Mouse (Mus musculus): Measurements from ENCODE around the gene Cyp2d11. TPM values are rescaled to one million over a fixed set of nuclear protein-coding genes. Genes with fewer than 3 reads are reported as not detected.

Cyp2d11 gene
- not detected for total RNA-seq (2023)

DNA sequence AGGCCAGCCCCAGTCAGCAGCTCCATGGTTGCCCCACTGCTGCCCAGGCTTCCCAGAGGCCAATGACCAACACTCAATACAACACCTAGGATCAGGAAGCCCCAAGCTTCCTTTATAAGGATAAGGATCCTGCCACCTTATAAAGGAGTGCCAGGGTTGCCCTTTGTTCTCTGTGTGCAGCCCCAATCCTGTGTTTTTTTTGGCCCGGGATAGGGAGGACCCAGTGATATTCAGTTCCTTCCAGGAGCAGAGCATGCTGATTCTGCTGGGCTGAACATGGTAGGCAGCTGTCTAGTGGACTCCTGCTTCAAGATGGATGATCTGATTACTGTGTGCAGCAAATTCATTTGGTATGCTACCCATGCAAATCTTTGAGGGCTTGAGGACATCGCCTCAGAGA lies at the start of gene Cyp2d11:
Gene Cyp2d11, minus strand, starts transcription at position 101 of the 400 bp plus-strand sequence.

DNA sequence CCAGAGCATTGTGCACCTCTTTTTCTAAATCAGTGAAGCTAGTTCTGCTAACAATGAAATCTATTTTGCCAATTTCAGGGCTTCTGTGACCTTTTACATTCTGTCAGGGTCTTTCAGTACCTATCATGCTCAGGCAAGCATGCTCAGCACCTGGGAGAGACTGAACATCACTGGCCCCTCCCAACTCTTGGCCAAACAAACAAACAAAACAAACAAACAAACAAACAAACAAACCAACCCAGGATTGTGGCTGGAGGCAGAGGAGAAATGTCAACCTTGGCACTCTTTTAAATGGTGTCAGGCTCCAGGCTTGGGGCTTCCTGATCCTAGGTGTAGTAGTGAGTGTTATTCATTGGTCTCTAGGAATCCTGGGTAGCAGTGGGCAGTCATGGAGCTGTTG lies 39.3 kb upstream of the Cyp2d11 start, which contains the start of gene Cyp2d9:
Gene Cyp2d9, plus strand, starts transcription at position 301 of the 400 bp plus-strand sequence.

GRCm38 (mm10) chr15:82406981-82407380 lies 13.2 kb upstream of the Cyp2d11 start, which contains the start of gene Cyp2d10:
Gene Cyp2d10, minus strand, starts transcription at chr15:82407195.

GRCm38 (mm10) chr15:82379871-82380713 lies 13.7 kb downstream of the Cyp2d11 start, which contains the start of gene Cyp2d22:
Gene Cyp2d22, minus strand, starts transcription at chr15:82380260.

GRCm38 (mm10) chr15:82354126-82354945 lies 39.5 kb downstream of the Cyp2d11 start, which contains the start of gene Ndufa6:
Gene Ndufa6, minus strand, starts transcription at chr15:82354322.

Other genes with a start within 250 kb of the Cyp2d11 start
- gene Srebf2, start 246.8 kb downstream of the Cyp2d11 start, total RNA-seq (2023): 10 to 100 TPM; 56.0 to 67.1 TPM
- gene Shisa8, start 181.2 kb downstream of the Cyp2d11 start, total RNA-seq (2023): under 1 TPM in 1 of 2 experiments, not detected in 1; 0.31 TPM
- 1 to 10 TPM; 1.2 to 2.0 TPM for gene Tnfrsf13c, start 169.7 kb downstream of the Cyp2d11 start, total RNA-seq (2023)
- 10 to 100 TPM; 11.3 to 21.3 TPM for gene Cenpm, start 149.3 kb downstream of the Cyp2d11 start, total RNA-seq (2023)
- gene 1500009C09Rik, start 141.6 kb downstream of the Cyp2d11 start, total RNA-seq (2023): not detected
- not detected for gene Sept3, start 119.1 kb downstream of the Cyp2d11 start, total RNA-seq (2023)
- gene Wbp2nl, start 95.1 kb downstream of the Cyp2d11 start, total RNA-seq (2023): under 1 TPM in 1 of 2 experiments, not detected in 1; 0.39 TPM
- gene Naga, start 55.1 kb downstream of the Cyp2d11 start, total RNA-seq (2023): 100 to 1,000 TPM in 1 of 2 experiments, 10 to 100 TPM in 1; 87.3 to 111 TPM
- gene Pheta2, start 55.1 kb downstream of the Cyp2d11 start, total RNA-seq (2023): 1 to 10 TPM; 2.8 to 4.0 TPM
- gene Smdt1, start 55.1 kb downstream of the Cyp2d11 start, total RNA-seq (2023): 10 to 100 TPM; 83.6 to 85.6 TPM
- gene Ndufa6, start 39.7 kb downstream of the Cyp2d11 start, total RNA-seq (2023): 10 to 100 TPM; 85.3 to 97.0 TPM
- under 1 TPM; 0.73 to 0.88 TPM for gene Cyp2d22, start 13.8 kb downstream of the Cyp2d11 start, total RNA-seq (2023)
- not detected for gene Cyp2d10, start 13.2 kb upstream of the Cyp2d11 start, total RNA-seq (2023)
- gene Cyp2d9, start 39.4 kb upstream of the Cyp2d11 start, total RNA-seq (2023): not detected
- not detected for gene Cyp2d12, start 161.1 kb upstream of the Cyp2d11 start, total RNA-seq (2023)
- gene Cyp2d34, start 226.9 kb upstream of the Cyp2d11 start, total RNA-seq (2023): not detected

Data from neutrophil, adult 83 days (primary cell).